Mouse (Mus musculus) cerebellum, postnatal 10 days (tissue): Measurements from ENCODE around the gene Duxf3.
"Not testable (repeated sequence)": the region's sequence is repeated elsewhere in the genome, so short reads cannot be mapped to it uniquely, and the experiment has no call there.

Experiments
- DNase-seq, 2 experiments: peaks; one replicate each; pipeline ENCODE4 v3.0.0; 2021; ENCODE audit warnings: mixed read lengths in 2 of 2

Duxf3 gene

GRCm38 (mm10) chr10:58232641-58232969, at the start of gene Duxf3:
Gene Duxf3 (minus strand): TSS chr10:58232675.
- not testable (repeated sequence) for DNase-seq

GRCm38 (mm10) chr10:58282238-58282637, 49.8 kb upstream of the Duxf3 start:
- DNase-seq: no peak

- DNase-seq: peak; percentile 6 to 18
Observed at GRCm38 (mm10) chr10:58258466-58258865, 26.0 kb upstream of the Duxf3 start.

GRCm38 (mm10) chr10:58255954-58256353, 23.5 kb upstream of the Duxf3 start:
- peak in 1 of 2 experiments; percentile 11 for DNase-seq

- peak; percentile 96 to 97 for DNase-seq
Observed at GRCm38 (mm10) chr10:58255213-58255892, 22.9 kb upstream of the Duxf3 start, which contains the start of gene Gcc2. Gene Gcc2 (plus strand): TSS chr10:58255497.

- peak; percentile 22 to 39 for DNase-seq
Observed at GRCm38 (mm10) chr10:58254635-58255175, 22.2 kb upstream of the Duxf3 start.

- DNase-seq: no peak
Observed at GRCm38 (mm10) chr10:58249535-58249934, 17.1 kb upstream of the Duxf3 start.

- DNase-seq: peak; percentile 30 to 52
Observed at GRCm38 (mm10) chr10:58238984-58239740, 6.7 kb upstream of the Duxf3 start.

- no peak for DNase-seq
Observed at GRCm38 (mm10) chr10:58236613-58237012, 4.1 kb upstream of the Duxf3 start, which contains the start of gene Gm4981. Gene Gm4981 (minus strand): TSS chr10:58236701.

- not testable (repeated sequence) for DNase-seq
Observed at GRCm38 (mm10) chr10:58234985-58235384, 2.5 kb upstream of the Duxf3 start.

- not testable (repeated sequence) for DNase-seq
Observed at GRCm38 (mm10) chr10:58233740-58234121, 1.3 kb upstream of the Duxf3 start.

- DNase-seq: peak in 1 of 2 experiments; percentile 18
Observed at GRCm38 (mm10) chr10:58233054-58233739, 722 bp upstream of the Duxf3 start.

GRCm38 (mm10) chr10:58231779-58232640, 465 bp downstream of the Duxf3 start:
- peak; percentile 66 to 67 for DNase-seq

- DNase-seq: peak in 1 of 2 experiments; percentile 34
Observed at GRCm38 (mm10) chr10:58231088-58231487, 1.4 kb downstream of the Duxf3 start.

GRCm38 (mm10) chr10:58230021-58230420, 2.5 kb downstream of the Duxf3 start:
- DNase-seq: not testable (repeated sequence)

GRCm38 (mm10) chr10:58227798-58228197, 4.7 kb downstream of the Duxf3 start:
- DNase-seq: not testable (repeated sequence)

- DNase-seq: not testable (repeated sequence)
Observed at GRCm38 (mm10) chr10:58226357-58226756, 6.1 kb downstream of the Duxf3 start.

- DNase-seq: peak in 1 of 2 experiments; percentile 51
Observed at GRCm38 (mm10) chr10:58224827-58225785, 7.4 kb downstream of the Duxf3 start, which contains the start of gene AW822073. Gene AW822073 (minus strand): TSS chr10:58224930.

GRCm38 (mm10) chr10:58223972-58224805, 8.3 kb downstream of the Duxf3 start:
- peak; percentile 56 to 62 for DNase-seq

GRCm38 (mm10) chr10:58223161-58223560, 9.3 kb downstream of the Duxf3 start:
- not testable (repeated sequence) for DNase-seq
